Mouse (Mus musculus) duodenum, adult 2 months (tissue): Measurements from ENCODE around the gene Sbf1. TPM values are rescaled to one million over a fixed set of nuclear protein-coding genes. Genes with fewer than 3 reads are reported as not detected.

Experiments
- polyA plus RNA-seq: library from polyadenylated mRNA; depleted of rRNA; stranded (reverse); fragments of >200 nt; gene quantifications from 2 replicates; pipeline ENCODE4 v1.2.3, GENCODE M21; 2012; ENCODE audit warnings: low replicate concordance; rRNA removed

Sbf1 gene
- polyA plus RNA-seq = 150 and 156 TPM in 2 replicates

GRCm38 (mm10) chr15:89315190-89315731 lies at the start of gene Sbf1:
Sbf1 (minus strand) TSS chr15:89315311.

GRCm38 (mm10) chr15:89355241-89356187 lies 40.4 kb upstream of the Sbf1 start, which contains the start of the genes Lmf2 and Ncaph2:
Lmf2 (minus strand) TSS chr15:89355659.
Ncaph2 (plus strand) TSS chr15:89355719.

GRCm38 (mm10) chr15:89334271-89334670 lies 19.2 kb upstream of the Sbf1 start, which contains the start of gene Miox:
Miox (plus strand) TSS chr15:89334398.

GRCm38 (mm10) chr15:89322670-89323522 lies 7.8 kb upstream of the Sbf1 start, which contains the start of gene Adm2:
Adm2 (plus strand) TSS chr15:89322720.

Other genes with a start within 250 kb of the Sbf1 start
- 87.4 and 97.4 TPM in 2 replicates for gene Trabd, start 240.2 kb downstream of the Sbf1 start, polyA plus RNA-seq
- 42.4 and 57.0 TPM in 2 replicates for gene Selenoo, start 226.2 kb downstream of the Sbf1 start, polyA plus RNA-seq
- gene Tubgcp6, start 192.2 kb downstream of the Sbf1 start, polyA plus RNA-seq = 20.9 and 30.5 TPM in 2 replicates
- gene Hdac10, start 186.6 kb downstream of the Sbf1 start, polyA plus RNA-seq = 19.2 and 21.0 TPM in 2 replicates
- 2.6 and 2.9 TPM in 2 replicates for gene Mapk12, start 174.6 kb downstream of the Sbf1 start, polyA plus RNA-seq
- 1.2 and 1.8 TPM in 2 replicates for gene Mapk11, start 165.7 kb downstream of the Sbf1 start, polyA plus RNA-seq
- gene Plxnb2, start 134.5 kb downstream of the Sbf1 start, polyA plus RNA-seq = 257 and 402 TPM in 2 replicates
- gene Dennd6b, start 118.8 kb downstream of the Sbf1 start, polyA plus RNA-seq = 12.6 and 17.4 TPM in 2 replicates
- gene Ppp6r2, start 103.8 kb downstream of the Sbf1 start, polyA plus RNA-seq = 252 and 373 TPM in 2 replicates
- 0.59 and 3.3 TPM in 2 replicates for gene Adm2, start 7.4 kb upstream of the Sbf1 start, polyA plus RNA-seq
- 0.21 TPM in 1 of 2 replicates, not detected in the other for gene Miox, start 19.1 kb upstream of the Sbf1 start, polyA plus RNA-seq
- 30.4 and 32.4 TPM in 2 replicates for gene Lmf2, start 40.3 kb upstream of the Sbf1 start, polyA plus RNA-seq
- gene Ncaph2, start 40.4 kb upstream of the Sbf1 start, polyA plus RNA-seq = 97.4 and 142 TPM in 2 replicates
- 308 and 600 TPM in 2 replicates for gene Sco2, start 58.5 kb upstream of the Sbf1 start, polyA plus RNA-seq
- gene Tymp, start 61.7 kb upstream of the Sbf1 start, polyA plus RNA-seq = 99.3 and 259 TPM in 2 replicates
- gene Odf3b, start 64.0 kb upstream of the Sbf1 start, polyA plus RNA-seq = 108 and 177 TPM in 2 replicates
- 2.8 and 3.0 TPM in 2 replicates for gene Klhdc7b, start 69.6 kb upstream of the Sbf1 start, polyA plus RNA-seq
- 0.78 and 1.7 TPM in 2 replicates for gene Syce3, start 95.2 kb upstream of the Sbf1 start, polyA plus RNA-seq
- 2.7 and 2.8 TPM in 2 replicates for gene Cpt1b, start 110.6 kb upstream of the Sbf1 start, polyA plus RNA-seq
- 0.21 and 0.41 TPM in 2 replicates for gene C730034F03Rik, start 114.3 kb upstream of the Sbf1 start, polyA plus RNA-seq
- 5.1 and 5.5 TPM in 2 replicates for gene Gm44502, start 114.4 kb upstream of the Sbf1 start, polyA plus RNA-seq
- 104 and 155 TPM in 2 replicates for gene Chkb, start 114.6 kb upstream of the Sbf1 start, polyA plus RNA-seq
- 0.81 and 1.0 TPM in 2 replicates for gene Mapk8ip2, start 138.6 kb upstream of the Sbf1 start, polyA plus RNA-seq
- 35.8 and 42.8 TPM in 2 replicates for gene Arsa, start 162.1 kb upstream of the Sbf1 start, polyA plus RNA-seq
- gene Shank3, start 184.3 kb upstream of the Sbf1 start, polyA plus RNA-seq = 7.7 and 8.7 TPM in 2 replicates